Mouse (Mus musculus) mature B cell (primary cell): Measurements from ENCODE around the gene Oser1.

Experiments used
- in situ Hi-C: fragments of 300-500 bp; cut with MboI; formaldehyde crosslinking; loops from 2 replicates; pipeline ENCODE4 v1.14.3; 2019

The Oser1 gene

DNA sequence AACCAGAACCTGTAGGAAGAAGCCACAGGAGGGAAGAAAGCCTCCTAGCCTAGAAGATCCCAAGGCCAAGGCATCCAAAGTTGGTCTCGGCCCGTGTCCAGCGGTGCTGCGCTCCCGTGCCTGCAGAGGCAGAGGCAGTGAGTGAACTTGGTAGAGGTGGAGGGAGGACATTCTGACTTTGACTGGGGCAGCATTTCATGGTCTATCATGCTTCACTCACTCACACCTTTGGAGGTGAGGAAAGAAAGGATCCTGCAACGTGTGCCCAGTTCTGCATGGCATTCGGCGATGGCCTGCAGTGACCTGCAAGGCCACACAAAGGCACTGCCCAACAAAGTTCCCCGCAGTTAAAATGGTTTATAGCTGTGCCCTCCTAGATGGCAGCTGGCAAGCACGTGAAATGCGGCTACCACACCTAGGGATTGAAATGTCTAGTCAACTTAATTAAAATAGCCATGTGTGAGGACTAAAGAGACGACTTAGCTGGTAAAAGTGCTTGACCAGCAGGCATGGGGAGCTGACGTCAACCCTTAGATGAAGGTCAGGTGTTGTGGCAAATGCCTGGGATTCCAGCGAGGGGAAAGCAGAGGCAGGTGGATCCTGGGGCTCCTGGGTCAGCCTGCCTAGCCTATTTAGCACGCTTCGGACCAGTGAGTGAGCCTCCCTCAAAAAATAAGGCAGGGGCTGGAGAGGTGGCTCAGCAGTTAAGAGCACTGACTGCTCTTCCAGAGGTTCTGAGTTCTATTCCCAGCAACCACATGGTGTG is 63.5 kb downstream of the Oser1 start:
- in situ Hi-C loops: no loop called here

DNA sequence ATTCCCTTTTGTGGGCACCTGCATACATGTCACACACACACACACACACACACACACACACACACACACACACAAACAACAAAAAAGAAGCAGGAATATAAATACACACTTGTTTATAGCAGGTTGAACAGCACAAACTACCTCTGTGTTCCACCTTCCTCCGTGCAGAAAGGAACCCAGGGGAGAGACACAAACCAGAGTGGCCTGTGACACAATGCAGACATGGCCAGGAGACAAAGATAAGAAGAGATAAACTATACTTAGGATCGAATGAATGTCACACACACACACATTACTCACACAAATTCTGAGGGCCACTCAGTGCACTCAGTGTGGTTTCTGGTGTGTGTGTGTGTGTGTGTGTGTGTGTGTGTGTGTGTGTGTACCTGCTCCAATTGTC is 65.2 kb downstream of the Oser1 start:
- in situ Hi-C loops: no loop called here

DNA sequence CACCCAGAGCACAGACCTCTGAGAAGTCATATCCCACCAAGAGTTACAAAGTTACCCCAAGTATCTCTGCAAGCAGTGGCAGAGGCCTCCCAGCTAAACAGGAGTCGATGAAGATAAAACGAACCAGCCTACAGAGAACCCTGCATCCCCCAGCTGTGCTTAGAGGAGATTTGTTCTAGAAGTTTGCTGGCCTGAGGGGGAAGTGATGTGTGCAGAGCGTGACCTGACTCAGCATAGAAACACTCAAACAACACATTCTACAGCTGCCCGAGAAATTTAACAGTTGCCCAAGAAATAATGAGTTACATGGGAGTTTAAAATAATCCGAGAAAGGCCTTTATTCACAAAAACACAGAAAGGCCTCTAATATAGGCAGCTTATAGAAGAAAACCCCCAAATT is 65.8 kb downstream of the Oser1 start:
- in situ Hi-C loops: no loop called here

DNA sequence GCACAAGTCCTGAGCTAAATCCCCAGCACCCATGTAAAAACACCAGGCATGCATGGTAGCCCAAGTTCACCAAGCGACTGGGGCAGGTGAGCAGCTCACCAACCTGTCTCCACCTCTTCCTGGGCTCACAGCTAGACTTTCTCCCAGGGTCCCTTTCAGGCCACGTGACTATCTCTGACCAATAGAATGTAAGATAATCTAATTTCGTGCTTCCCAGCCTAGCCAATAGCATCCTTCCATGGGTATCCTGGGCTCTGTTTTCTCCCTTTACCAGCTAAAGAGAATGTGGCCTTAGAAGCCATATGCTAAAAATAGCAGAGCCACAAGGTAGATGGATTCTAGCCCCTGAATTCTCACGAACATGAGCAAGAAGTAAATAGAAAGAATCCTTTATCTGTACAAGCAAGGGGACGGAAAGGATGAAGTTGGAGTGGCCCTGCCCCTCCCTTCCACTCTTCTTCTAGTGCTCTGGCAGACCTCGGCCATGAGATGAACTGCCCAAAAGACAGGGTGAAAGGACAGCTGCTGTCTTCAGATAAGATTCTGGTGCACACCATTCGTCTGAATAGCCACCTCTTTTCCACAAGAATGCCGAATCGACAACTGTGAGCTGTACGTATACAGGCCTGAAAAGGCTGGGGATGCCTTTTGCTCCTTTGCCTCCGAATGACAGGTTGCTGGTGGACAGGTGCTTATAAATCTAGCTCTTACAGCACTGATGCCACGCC is 68.2 kb downstream of the Oser1 start:
- in situ Hi-C loops: no loop called here
